Comparison of ENCODE assay signal across 28 mouse cellular contexts in genomic region chr19:21493807-21494521, GRCm38 (mm10). TPM values are rescaled to one million over a fixed set of nuclear protein-coding genes. Genes with fewer than 3 reads are reported as not detected.
DNase-seq lines count a peak whose midpoint lies in the region; ATAC-seq lines count a peak whose summit lies in the region.
"Had no signal": no experiment of that assay in that cellular context is flagged by ENCODE, and none has a peak within 500 bp of the region (broad histone marks: within the 10 kb centered on the region; RNA-seq: fewer than 3 reads in every experiment).

No protein-coding gene starts in this region.

- H3K27me3 ChIP-seq in intestine, embryonic 16.5 days (replicated peaks; ENCODE audit: control insufficient read depth, insufficient read depth, low read length) = no peaks in the 10 kb centered on the region
- H3K27me3 ChIP-seq: CH12.LX; embryonic facial prominence, embryonic 13.5 days; forebrain, embryonic 12.5 days; forebrain, embryonic 15.5 days; hindbrain, embryonic 13.5 days had no signal

- no peaks in the 10 kb centered on the region for H3K9me3 ChIP-seq in intestine, embryonic 16.5 days (ENCODE audit: control insufficient read depth, low read length)
- H3K9me3 ChIP-seq: embryonic facial prominence, embryonic 10.5 days; embryonic facial prominence, embryonic 13.5 days; forebrain, embryonic 12.5 days; forebrain, embryonic 15.5 days; G1E; hindbrain, embryonic 10.5 days; hindbrain, embryonic 13.5 days had no signal

- H3K4me1 ChIP-seq in intestine, embryonic 16.5 days (ENCODE audit: control insufficient read depth, insufficient read depth, low read length) = no peaks in the 10 kb centered on the region
- H3K4me1 ChIP-seq: embryonic facial prominence, embryonic 10.5 days; embryonic facial prominence, embryonic 13.5 days; forebrain, embryonic 12.5 days; forebrain, embryonic 15.5 days; hindbrain, embryonic 10.5 days; hindbrain, embryonic 13.5 days had no signal

- DNase-seq in heart, adult 11 months = peak; percentile 30
- DNase-seq in heart, postnatal 14 days = no peak
- DNase-seq in 416B (ENCODE audit: low read depth) = peak; percentile 42
- no peak for DNase-seq in left cerebral cortex, postnatal 14 days (ENCODE audit: low spot score in 2 of 2)
- no peak for DNase-seq in embryo, embryonic 10 days (ENCODE audit: low spot score)
- DNase-seq: adrenal gland, adult 2 months; adrenal gland, postnatal 14 days; B cell, adult 2 months; cerebellum, adult 11 months; cerebellum, adult 2 months; cerebellum, adult 9-11 months; cerebellum, postnatal 25 days; embryo, embryonic 11 days; gastrocnemius, postnatal 10 days; gastrocnemius, postnatal 36 days; heart, postnatal 36 days had no signal

- peak overlapping the region; percentile 67 for H3K27ac ChIP-seq in intestine, embryonic 16.5 days (ENCODE audit: low read length)
- H3K27ac ChIP-seq: embryonic facial prominence, embryonic 10.5 days; embryonic facial prominence, embryonic 13.5 days; forebrain, embryonic 12.5 days; forebrain, embryonic 15.5 days; hindbrain, embryonic 10.5 days; hindbrain, embryonic 13.5 days had no signal

- no peak overlapping the region for H3K9ac ChIP-seq in intestine, embryonic 16.5 days (ENCODE audit: low read depth, low read length)
- H3K9ac ChIP-seq: embryonic facial prominence, embryonic 13.5 days; forebrain, embryonic 12.5 days; forebrain, embryonic 15.5 days; hindbrain, embryonic 13.5 days had no signal

- no peak overlapping the region for H3K4me3 ChIP-seq in intestine, embryonic 16.5 days (ENCODE audit: low read length)
- H3K4me3 ChIP-seq: embryonic facial prominence, embryonic 10.5 days; embryonic facial prominence, embryonic 13.5 days; erythroblast, embryonic 14.5 days; forebrain, embryonic 12.5 days; forebrain, embryonic 15.5 days; hindbrain, embryonic 10.5 days; hindbrain, embryonic 13.5 days had no signal

- no peaks in the 10 kb centered on the region for H3K36me3 ChIP-seq in intestine, embryonic 16.5 days (ENCODE audit: control insufficient read depth, insufficient read depth, low read length)
- H3K36me3 ChIP-seq: embryonic facial prominence, embryonic 10.5 days; embryonic facial prominence, embryonic 13.5 days; forebrain, embryonic 12.5 days; forebrain, embryonic 15.5 days; G1E; hindbrain, embryonic 10.5 days; hindbrain, embryonic 13.5 days had no signal

- intact Hi-C loops in heart, postnatal 14 days (cut with DNase I) = no loop called here
- intact Hi-C loops in left cerebral cortex, postnatal 14 days (cut with DNase I) = no loop called here

- peak; percentile 94 for ATAC-seq in intestine, embryonic 16.5 days
- ATAC-seq: forebrain, embryonic 15.5 days; hindbrain, embryonic 16.5 days had no signal

- 50% methylated on average over 10 of the region's 10 CpGs for WGBS in intestine, embryonic 16.5 days

- no peak overlapping the region for H3K4me2 ChIP-seq in intestine, embryonic 16.5 days (ENCODE audit: low read depth, low read length)
- H3K4me2 ChIP-seq: embryonic facial prominence, embryonic 13.5 days; forebrain, embryonic 12.5 days; forebrain, embryonic 15.5 days; heart, embryonic 11.5 days; hindbrain, embryonic 13.5 days had no signal

RNA-seq across cellular contexts. Expression of gene Gda, which starts 20.7 kb away (rescaled TPM):
- total RNA-seq in heart, postnatal 14 days (2021) = 10 to 100 TPM; 12.0 to 17.9 TPM
- polyA plus RNA-seq in intestine, embryonic 16.5 days (2015; fragmentation: Nextera tagmentation; extraction: Ambion mirVana) = 17.0 and 20.3 TPM in 2 replicates
- total RNA-seq in left cerebral cortex, postnatal 14 days (2021) = 100 to 1,000 TPM; 246 to 253 TPM
- total RNA-seq: CH12.LX had no signal
- polyA plus RNA-seq: erythroblast, embryonic 14.5 days; heart, embryonic 11.5 days; hindbrain, embryonic 10.5 days had no signal

Comparison
In these comparisons a context has a peak if more than half of its experiments do, and no peak if none do; other contexts are left out.
1. DNase-seq: peak in heart, adult 11 months (single experiment) and 416B (single experiment); none in heart, postnatal 14 days (0 of 2), left cerebral cortex, postnatal 14 days (0 of 2) and embryo, embryonic 10 days (single experiment).
2. RNA of gene Gda, which starts 20.7 kb away (total RNA-seq): 246 to 253 TPM in left cerebral cortex, postnatal 14 days; 12.0 to 17.9 TPM in heart, postnatal 14 days; every median in the first group is over 10 times any median in the second.